Mouse (Mus musculus): ENCODE measurements around the gene Eif3j1.

Eif3j1 gene

DNA sequence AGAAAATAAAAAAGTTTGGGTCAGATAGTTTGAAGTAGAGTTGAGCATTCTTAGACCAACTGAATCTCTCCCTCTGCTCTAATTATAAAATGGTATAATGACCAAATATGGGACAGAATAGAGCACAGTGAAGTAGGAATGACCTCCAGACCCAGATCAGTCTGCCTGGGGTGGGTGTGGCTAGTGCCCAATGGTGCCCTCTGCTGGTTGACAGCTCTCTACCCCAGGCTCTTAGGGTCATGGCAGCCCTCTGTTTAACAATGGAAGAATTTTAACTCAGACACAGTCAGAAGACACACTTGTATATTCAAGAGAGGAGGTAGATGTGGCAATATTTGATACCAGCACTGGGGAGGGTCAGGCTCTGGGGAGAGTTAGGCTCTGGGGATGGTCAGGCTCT is 73.7 kb downstream of the Eif3j1 start:
- no peak for DNase-seq (ENCODE audit: inconsistent ontology term)
